Mouse (Mus musculus) kidney, adult 8-10 months (tissue): ENCODE data around the gene Il21.

ENCODE experiments used
- DNase-seq, 2 experiments: peaks; one replicate each; pipeline ENCODE4 v3.0.0; 2022

Gene Il21

GRCm38 (mm10) chr3:37185534-37185933 is 46.9 kb downstream of the Il21 start:
- DNase-seq = no peak

DNA sequence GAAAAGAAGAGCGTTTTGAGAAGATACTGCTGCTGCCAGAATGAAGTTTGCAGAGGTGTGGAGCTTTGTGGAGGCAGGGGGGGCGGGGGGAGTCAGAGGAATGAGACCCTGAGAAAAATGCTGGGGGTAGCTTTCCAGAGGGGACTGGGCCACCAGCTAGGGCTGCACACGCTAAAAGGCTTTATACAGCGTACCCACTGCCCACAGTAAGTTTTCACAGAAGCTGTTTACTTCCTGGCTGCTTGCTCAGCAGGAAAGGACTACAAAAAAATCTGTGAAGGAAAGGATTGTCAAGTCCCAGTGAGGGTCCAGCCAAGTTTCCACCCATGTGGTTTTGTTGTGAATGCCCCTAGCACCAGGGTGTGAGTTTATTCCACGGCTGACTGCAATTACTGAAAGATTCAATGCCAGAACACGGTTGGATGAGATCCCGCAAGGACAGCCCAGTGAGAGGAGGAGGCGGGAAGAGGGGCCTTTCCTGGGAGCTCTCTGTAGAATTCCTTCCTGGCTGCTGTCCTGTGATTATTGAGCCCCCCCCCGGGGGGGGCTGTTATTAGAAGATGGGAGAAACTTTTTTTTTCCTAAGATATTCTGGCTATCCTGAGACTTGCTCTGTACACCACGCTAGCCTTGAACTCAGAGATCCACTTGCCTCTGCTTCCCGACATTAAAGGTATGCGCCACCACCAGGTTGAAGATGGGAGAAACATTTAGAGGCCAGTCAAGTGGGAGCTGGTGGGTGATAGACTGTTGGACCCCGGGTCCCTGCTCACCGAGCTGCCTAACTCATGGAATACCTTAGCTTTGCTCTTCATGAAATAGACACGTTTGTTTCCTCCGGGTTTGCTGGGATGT is 49.8 kb downstream of the Il21 start:
- no peak for DNase-seq

DNA sequence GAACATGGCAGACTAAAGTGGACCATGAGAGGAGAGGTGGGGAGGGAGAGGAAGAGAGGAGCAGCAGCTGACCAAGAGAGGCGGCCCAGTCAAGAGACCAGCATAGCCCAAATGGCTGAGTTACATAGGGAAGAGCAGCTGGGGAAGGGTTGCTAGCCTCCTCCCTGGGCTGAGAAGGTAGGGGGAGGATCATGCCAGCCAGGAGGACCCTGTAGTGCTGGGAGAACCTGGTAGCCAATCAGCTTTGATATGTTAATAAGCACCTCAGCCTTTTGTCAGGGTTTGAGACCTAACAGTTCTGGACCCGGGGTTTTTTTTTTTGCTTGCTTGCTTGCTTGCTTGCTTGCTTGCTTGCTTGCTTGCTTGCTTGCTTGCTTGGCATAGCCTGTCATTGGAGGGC is 51.4 kb downstream of the Il21 start:
- DNase-seq = no peak

DNA sequence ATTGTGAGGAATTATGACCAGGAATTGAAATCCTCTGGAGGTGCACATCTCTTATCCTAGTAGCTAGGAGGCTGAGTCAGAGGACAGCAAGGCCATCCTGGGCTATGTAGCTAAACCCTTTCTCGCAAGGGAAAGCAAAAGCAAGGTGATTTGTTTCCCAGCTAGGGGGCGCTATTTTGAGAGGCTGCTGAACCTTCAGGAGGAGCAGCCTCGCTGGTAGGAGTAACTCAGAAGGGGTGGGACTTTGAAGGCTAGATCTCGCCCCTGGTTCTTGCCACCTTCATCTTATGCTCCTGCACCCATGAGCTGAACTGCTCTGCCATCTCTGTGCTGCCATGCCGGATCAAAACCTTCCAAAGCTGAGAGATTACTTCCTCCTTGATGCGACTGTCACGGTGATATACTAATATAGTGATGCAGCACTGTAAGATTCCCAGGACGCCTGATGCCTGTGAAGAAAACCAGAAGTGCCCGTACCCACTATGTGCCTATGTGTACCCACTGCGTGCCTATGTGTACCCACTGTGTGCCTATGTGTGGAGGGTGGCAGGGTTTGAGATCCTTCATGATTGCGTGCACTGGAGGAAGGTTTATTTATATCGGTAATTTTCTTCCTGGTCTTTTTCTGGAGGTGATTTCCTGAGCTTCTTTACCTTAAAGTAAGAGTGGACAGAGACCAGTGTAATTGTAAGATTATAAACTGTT is 52.2 kb downstream of the Il21 start:
- DNase-seq = no peak

- DNase-seq = no peak
Observed at GRCm38 (mm10) chr3:37179472-37179871, 53.0 kb downstream of the Il21 start.

- no peak for DNase-seq
Observed at GRCm38 (mm10) chr3:37174711-37175572, 57.5 kb downstream of the Il21 start.

GRCm38 (mm10) chr3:37173285-37173684 is 59.2 kb downstream of the Il21 start:
- DNase-seq = no peak
